8 mouse cellular contexts compared by ENCODE assay signal in genomic region chr4:116650365-116650764, GRCm38 (mm10). TPM values are rescaled to one million over a fixed set of nuclear protein-coding genes. Genes with fewer than 3 reads are reported as not detected.
DNase-seq lines count a peak whose midpoint lies in the region; ATAC-seq and TF ChIP-seq lines count a peak whose summit lies in the region.

No protein-coding gene starts in this region.

- intact Hi-C loops in heart, postnatal 10 days (cut with DNase I) = no loop called here

- no peaks in the 10 kb centered on the region for H3K9me3 ChIP-seq in heart, embryonic 15.5 days (replicated peaks)
- no peaks in the 10 kb centered on the region for H3K9me3 ChIP-seq in MEL (replicated peaks; ENCODE audit: insufficient read depth, low read length)
- H3K9me3 ChIP-seq in hindbrain, embryonic 13.5 days = no peaks in the 10 kb centered on the region

- no peak for DNase-seq in heart, postnatal 10 days
- no peak for DNase-seq in MEL (ENCODE audit: low read depth, low spot score)
- DNase-seq in thymus, postnatal 25 days = no peak
- no peak for DNase-seq in ovary, postnatal 36 days (ENCODE audit: low spot score)

- TF ChIP-seq CTCF in MEL (IDR thresholded peaks at IDR 0.05 in 2 of 3, conservative IDR thresholded peaks at IDR 0.05 in 1 of 3; ENCODE audit: control insufficient read depth in 1 of 3, insufficient read depth in 1 of 3, low read depth in 2 of 3, low read length in 3 of 3, poor library complexity in 1 of 3, severe bottlenecking in 1 of 3) = no peak

- no peaks in the 10 kb centered on the region for H3K27me3 ChIP-seq in heart, embryonic 15.5 days
- H3K27me3 ChIP-seq in MEL (ENCODE audit: control insufficient read depth in 1 of 2, insufficient read depth in 2 of 2, low read length in 2 of 2) = no peaks in the 10 kb centered on the region
- no peaks in the 10 kb centered on the region for H3K27me3 ChIP-seq in hindbrain, embryonic 13.5 days

- H3K36me3 ChIP-seq in heart, embryonic 15.5 days = peaks cover 16% of the 10 kb centered on the region; the same call in 1 of the 2 replicates
- peaks cover 7 to 32% of the 10 kb centered on the region in 2 experiments for H3K36me3 ChIP-seq in MEL (ENCODE audit: control insufficient read depth in 1 of 2, insufficient read depth in 2 of 2, low read length in 2 of 2)
- peaks cover 19% of the 10 kb centered on the region; the same call in 1 of the 2 replicates for H3K36me3 ChIP-seq in hindbrain, embryonic 13.5 days
- peaks cover 7% of the 10 kb centered on the region; the same call in 1 of the 2 replicates for H3K36me3 ChIP-seq in macrophage (ENCODE audit: inconsistent target)

- WGBS in heart, embryonic 15.5 days = 21% methylated on average over 5 of the region's 5 CpGs
- WGBS in hindbrain, embryonic 13.5 days = 45% methylated on average over 5 of the region's 5 CpGs
- 29% methylated on average over 4 of the region's 5 CpGs for WGBS in macrophage (ENCODE audit: missing documents)

- no peak for TF ChIP-seq EP300 in MEL (IDR thresholded peaks at IDR 0.05; ENCODE audit: low read depth in 1 of 2, low read length in 2 of 2)

- H3K27ac ChIP-seq in heart, embryonic 15.5 days = peak overlapping the region; percentile 95
- no peak overlapping the region for H3K27ac ChIP-seq in MEL (ENCODE audit: control insufficient read depth, low read depth, low read length)
- peak overlapping the region; percentile 91 for H3K27ac ChIP-seq in hindbrain, embryonic 13.5 days
- peak overlapping the region; percentile 98 for H3K27ac ChIP-seq in macrophage

- H3K4me3 ChIP-seq in heart, embryonic 15.5 days = peak overlapping the region; percentile 93
- H3K4me3 ChIP-seq in MEL (ENCODE audit: control insufficient read depth in 1 of 2, insufficient read depth in 1 of 2, low read depth in 2 of 2, low read length in 2 of 2) (peak overlapping the region; percentile 81 to 84), macrophage (ENCODE audit: inconsistent target) (peak overlapping the region; percentile 76)
- peak overlapping the region; percentile 92 for H3K4me3 ChIP-seq in hindbrain, embryonic 13.5 days

- no peak for TF ChIP-seq POLR2A in MEL (IDR thresholded peaks at IDR 0.05; ENCODE audit: control insufficient read depth in 1 of 2, insufficient read depth in 1 of 2, low read depth in 1 of 2, low read length in 2 of 2, poor library complexity in 1 of 2)

- TF ChIP-seq RAD21 in MEL (IDR thresholded peaks at IDR 0.05; ENCODE audit: low read depth, low read length) = no peak

- ATAC-seq in heart, embryonic 15.5 days (replicated peaks; ENCODE audit: insufficient number of reproducible peaks, insufficient read depth, low FRiP score, low read depth) = no peak
- ATAC-seq in hindbrain, embryonic 13.5 days (ENCODE audit: low FRiP score) = no peak
- no peak for ATAC-seq in megakaryocyte progenitor cell, adult 5-6 weeks (replicated peaks; ENCODE audit: poor library complexity)

- peaks cover 47% of the 10 kb centered on the region for H3K79me2 ChIP-seq in MEL (ENCODE audit: control insufficient read depth, insufficient read depth, low read length, poor library complexity)
- peaks cover 90% of the 10 kb centered on the region for H3K79me2 ChIP-seq in macrophage (ENCODE audit: inconsistent target)

- H3K4me2 ChIP-seq in heart, embryonic 15.5 days = peak overlapping the region; percentile 65
- peak overlapping the region; percentile 90 for H3K4me2 ChIP-seq in hindbrain, embryonic 13.5 days

- H3K4me1 ChIP-seq in heart, embryonic 15.5 days (replicated peaks) = peaks cover 39% of the 10 kb centered on the region
- peaks cover 2 to 15% of the 10 kb centered on the region in 2 experiments; a peak in 2 of 4 replicates for H3K4me1 ChIP-seq in MEL (ENCODE audit: control insufficient read depth in 1 of 2, insufficient read depth in 2 of 2, low read length in 2 of 2)
- peaks cover 55% of the 10 kb centered on the region for H3K4me1 ChIP-seq in hindbrain, embryonic 13.5 days (replicated peaks)

- peak overlapping the region; percentile 97 for H3K9ac ChIP-seq in heart, embryonic 15.5 days
- peak overlapping the region; percentile 88 for H3K9ac ChIP-seq in MEL (ENCODE audit: control insufficient read depth, low read depth, low read length, poor library complexity, severe bottlenecking)
- H3K9ac ChIP-seq in hindbrain, embryonic 13.5 days = peak overlapping the region; percentile 93

RNA-seq across cellular contexts. Expression of gene Akr1a1, which starts 1.1 kb away (rescaled TPM):
- 501 and 616 TPM in 2 replicates for polyA plus RNA-seq in heart, embryonic 15.5 days (2015; fragmentation: Nextera tagmentation; extraction: Ambion mirVana)
- total RNA-seq in heart, postnatal 10 days (2021) = 100 to 1,000 TPM; 419 to 457 TPM
- 258 and 281 TPM in 2 replicates for total RNA-seq in MEL (2012; rRNA removed)
- polyA plus RNA-seq in MEL (2012; ENCODE audit: insufficient read depth in 1 of 2, insufficient read length in 2 of 2, low read depth in 1 of 2, low replicate concordance in 2 of 2, missing spikeins in 1 of 2) (100 to 1,000 TPM in 1 of 2 experiments, not detected in 1; 358 TPM), macrophage (2018) (1,138 to 1,978 TPM (median 1,711 TPM) in 3 replicates)
- polyA plus RNA-seq in hindbrain, embryonic 13.5 days (2015; fragmentation: Nextera tagmentation; extraction: Ambion mirVana) = 666 and 678 TPM in 2 replicates
- 100 to 1,000 TPM in 24 of 26 experiments, 10 to 100 TPM in 2; 83.3 to 459 (median 260) TPM for total RNA-seq in macrophage (2018; cell fraction: chromatin; rRNA removed)
- 1,000 to 10,000 TPM; 1,790 to 2,654 (median 2,221) TPM for total RNA-seq in macrophage (2018; cell fraction: cytosol; rRNA removed)
- total RNA-seq in macrophage (2018; cell fraction: nucleus; rRNA removed) = 1,000 to 10,000 TPM in 2 of 26 experiments, 100 to 1,000 TPM in 24; 276 to 1,128 (median 644) TPM
- total RNA-seq in megakaryocyte progenitor cell, adult 5-6 weeks (2015) = 370 and 377 TPM in 2 replicates
- 591 and 829 TPM in 2 replicates for total RNA-seq in megakaryocyte progenitor cell, adult 5-6 weeks (2017)

RNA-seq across cellular contexts. Expression of gene Nasp, which starts 22.6 kb away (rescaled TPM):
- 68.6 and 75.0 TPM in 2 replicates for polyA plus RNA-seq in heart, embryonic 15.5 days (2015; fragmentation: Nextera tagmentation; extraction: Ambion mirVana)
- total RNA-seq in heart, postnatal 10 days (2021) = 10 to 100 TPM; 46.4 to 53.6 TPM
- 133 and 159 TPM in 2 replicates for total RNA-seq in MEL (2012; rRNA removed)
- polyA plus RNA-seq in MEL (2012; ENCODE audit: insufficient read depth in 1 of 2, insufficient read length in 2 of 2, low read depth in 1 of 2, low replicate concordance in 2 of 2, missing spikeins in 1 of 2) (100 to 1,000 TPM in 1 of 2 experiments, not detected in 1; 174 TPM), macrophage (2018) (25.6 to 55.5 TPM (median 47.9 TPM) in 3 replicates)
- polyA plus RNA-seq in hindbrain, embryonic 13.5 days (2015; fragmentation: Nextera tagmentation; extraction: Ambion mirVana) = 109 and 110 TPM in 2 replicates
- 10 to 100 TPM; 17.0 to 96.4 (median 46.6) TPM for total RNA-seq in macrophage (2018; cell fraction: chromatin; rRNA removed)
- total RNA-seq in macrophage (2018; cell fraction: cytosol; rRNA removed) = 10 to 100 TPM; 12.1 to 32.1 (median 23.4) TPM
- 10 to 100 TPM; 13.4 to 98.4 (median 25.1) TPM for total RNA-seq in macrophage (2018; cell fraction: nucleus; rRNA removed)
- 179 and 194 TPM in 2 replicates for total RNA-seq in megakaryocyte progenitor cell, adult 5-6 weeks (2015)
- 414 and 474 TPM in 2 replicates for total RNA-seq in megakaryocyte progenitor cell, adult 5-6 weeks (2017)

RNA-seq across cellular contexts. Expression of gene Prdx1, which starts 35.0 kb away (rescaled TPM):
- polyA plus RNA-seq in heart, embryonic 15.5 days (2015; fragmentation: Nextera tagmentation; extraction: Ambion mirVana) = 850 and 967 TPM in 2 replicates
- 100 to 1,000 TPM; 420 to 430 TPM for total RNA-seq in heart, postnatal 10 days (2021)
- total RNA-seq in MEL (2012; rRNA removed) = 223 and 307 TPM in 2 replicates
- polyA plus RNA-seq in MEL (2012; ENCODE audit: insufficient read depth in 1 of 2, insufficient read length in 2 of 2, low read depth in 1 of 2, low replicate concordance in 2 of 2, missing spikeins in 1 of 2) (100 to 1,000 TPM in 1 of 2 experiments, not detected in 1; 416 TPM), macrophage (2018) (1,330 to 1,969 TPM (median 1,907 TPM) in 3 replicates)
- 475 TPM in 2 replicates for polyA plus RNA-seq in hindbrain, embryonic 13.5 days (2015; fragmentation: Nextera tagmentation; extraction: Ambion mirVana)
- 100 to 1,000 TPM in 24 of 26 experiments, 10 to 100 TPM in 2; 89.0 to 603 (median 253) TPM for total RNA-seq in macrophage (2018; cell fraction: chromatin; rRNA removed)
- total RNA-seq in macrophage (2018; cell fraction: cytosol; rRNA removed) = 1,000 to 10,000 TPM in 13 of 26 experiments, 100 to 1,000 TPM in 13; 721 to 1,615 (median 996) TPM
- 100 to 1,000 TPM in 25 of 26 experiments, 10 to 100 TPM in 1; 85.1 to 546 (median 313) TPM for total RNA-seq in macrophage (2018; cell fraction: nucleus; rRNA removed)
- total RNA-seq in megakaryocyte progenitor cell, adult 5-6 weeks (2015) = 400 and 435 TPM in 2 replicates
- 254 and 304 TPM in 2 replicates for total RNA-seq in megakaryocyte progenitor cell, adult 5-6 weeks (2017)

RNA-seq across cellular contexts. Expression of gene Ccdc17, which starts 53.9 kb away (rescaled TPM):
- 4.3 and 4.5 TPM in 2 replicates for polyA plus RNA-seq in heart, embryonic 15.5 days (2015; fragmentation: Nextera tagmentation; extraction: Ambion mirVana)
- 1 to 10 TPM; 2.1 to 3.2 TPM for total RNA-seq in heart, postnatal 10 days (2021)
- 1.0 and 1.2 TPM in 2 replicates for total RNA-seq in MEL (2012; rRNA removed)
- polyA plus RNA-seq in MEL (2012; ENCODE audit: insufficient read depth in 1 of 2, insufficient read length in 2 of 2, low read depth in 1 of 2, low replicate concordance in 2 of 2, missing spikeins in 1 of 2) (1 to 10 TPM in 1 of 2 experiments, not detected in 1; 1.5 TPM), macrophage (2018) (1.6 to 2.2 TPM (median 2.2 TPM) in 3 replicates)
- polyA plus RNA-seq in hindbrain, embryonic 13.5 days (2015; fragmentation: Nextera tagmentation; extraction: Ambion mirVana) = 4.8 and 5.4 TPM in 2 replicates
- total RNA-seq in macrophage (2018; cell fraction: chromatin; rRNA removed) = 10 to 100 TPM in 11 of 26 experiments, 1 to 10 TPM in 15; 3.2 to 19.8 (median 9.2) TPM
- total RNA-seq in macrophage (2018; cell fraction: cytosol; rRNA removed) = 1 to 10 TPM in 25 of 26 experiments, under 1 TPM in 1; 0.91 to 2.9 (median 1.5) TPM
- total RNA-seq in macrophage (2018; cell fraction: nucleus; rRNA removed) = 10 to 100 TPM in 9 of 26 experiments, 1 to 10 TPM in 17; 3.2 to 19.5 (median 8.9) TPM
- 2.9 and 5.0 TPM in 2 replicates for total RNA-seq in megakaryocyte progenitor cell, adult 5-6 weeks (2015)
- total RNA-seq in megakaryocyte progenitor cell, adult 5-6 weeks (2017) = 0.91 and 1.4 TPM in 2 replicates

RNA-seq across cellular contexts. Expression of gene Mmachc, which starts 57.8 kb away (rescaled TPM):
- polyA plus RNA-seq in heart, embryonic 15.5 days (2015; fragmentation: Nextera tagmentation; extraction: Ambion mirVana) = 33.9 and 34.1 TPM in 2 replicates
- 10 to 100 TPM; 32.8 to 40.0 TPM for total RNA-seq in heart, postnatal 10 days (2021)
- total RNA-seq in MEL (2012; rRNA removed) = 12.2 and 15.1 TPM in 2 replicates
- 10 to 100 TPM in 1 of 2 experiments, not detected in 1; 22.8 TPM for polyA plus RNA-seq in MEL (2012; ENCODE audit: insufficient read depth in 1 of 2, insufficient read length in 2 of 2, low read depth in 1 of 2, low replicate concordance in 2 of 2, missing spikeins in 1 of 2)
- 24.3 and 29.7 TPM in 2 replicates for polyA plus RNA-seq in hindbrain, embryonic 13.5 days (2015; fragmentation: Nextera tagmentation; extraction: Ambion mirVana)
- total RNA-seq in macrophage (2018; cell fraction: chromatin; rRNA removed) = 1 to 10 TPM in 8 of 26 experiments, under 1 TPM in 7, not detected in 11; 0.34 to 3.6 (median 1.5) TPM
- 10 to 100 TPM in 1 of 26 experiments, 1 to 10 TPM in 25; 4.2 to 10.0 (median 6.3) TPM for total RNA-seq in macrophage (2018; cell fraction: cytosol; rRNA removed)
- 1 to 10 TPM in 19 of 26 experiments, under 1 TPM in 6, not detected in 1; 0.50 to 8.3 (median 1.7) TPM for total RNA-seq in macrophage (2018; cell fraction: nucleus; rRNA removed)
- 5.1 to 10.4 TPM (median 9.4 TPM) in 3 replicates for polyA plus RNA-seq in macrophage (2018)
- total RNA-seq in megakaryocyte progenitor cell, adult 5-6 weeks (2015) = 36.9 and 44.9 TPM in 2 replicates
- total RNA-seq in megakaryocyte progenitor cell, adult 5-6 weeks (2017) = 19.8 and 23.0 TPM in 2 replicates
